Mouse (Mus musculus) gastrocnemius, postnatal 25 days (tissue): ENCODE measurements around the gene Gm11172. TPM values are rescaled to one million over a fixed set of nuclear protein-coding genes. Genes with fewer than 3 reads are reported as not detected.

Experiments
- total RNA-seq, 2 experiments: library from RNA; stranded (reverse); gene quantifications; 1 replicate in 1 of 2; 2 replicates in 1 of 2; pipeline ENCODE4 v1.2.3; 2021

The Gm11172 gene
- total RNA-seq, 2 experiments from 2014 or later: not detected

Other genes starting within 250 kb of the Gm11172 start
- gene Socs1, start 27.4 kb upstream of the Gm11172 start, total RNA-seq: 1 to 10 TPM in 1 of 2 experiments, under 1 TPM in 1; 0.51 to 2.4 TPM
- not detected for gene Tnp2, start 24.3 kb upstream of the Gm11172 start, total RNA-seq
- gene Prm3, start 22.0 kb upstream of the Gm11172 start, total RNA-seq: not detected
- gene Prm2, start 16.8 kb upstream of the Gm11172 start, total RNA-seq: not detected
- not detected for gene Prm1, start 7.1 kb upstream of the Gm11172 start, total RNA-seq
- 1 to 10 TPM; 2.8 to 3.5 TPM for gene Rmi2, start 22.1 kb downstream of the Gm11172 start, total RNA-seq
- 1 to 10 TPM; 4.2 to 4.4 TPM for gene Snn, start 248.0 kb downstream of the Gm11172 start, total RNA-seq